Mouse (Mus musculus) hindbrain, embryonic 11.5 days (tissue): ENCODE results near the gene Il5. TPM values are rescaled to one million over a fixed set of nuclear protein-coding genes. Genes with fewer than 3 reads are reported as not detected.
A peak's percentile ranks its signal among the peaks of the same experiment; 100 is the strongest.

Experiments
- ATAC-seq: fragments of 200-750 bp; cut with Nextera tagmentation; 2 replicates; pipeline ENCODE4 v1.8.0; 2017; ENCODE audit warnings: mild to moderate bottlenecking, moderate TSS enrichment, moderate library complexity; ENCODE audit not compliant: low FRiP score
- DNase-seq: peaks from one replicate; pipeline ENCODE4 v3.0.0-alpha.2; 2015; ENCODE audit warnings: low spot score
- H3K27ac ChIP-seq: fragments of 300-500 bp; sonication (generic); 2 replicates; pipeline ENCODE4 v1.5.1; 2014; ENCODE audit warnings: mild to moderate bottlenecking, low read depth, low read length
- H3K27me3 ChIP-seq: fragments of 300-500 bp; sonication (generic); 2 replicates; pipeline ENCODE4 v1.6.1; 2014; ENCODE audit warnings: mild to moderate bottlenecking, low read length, moderate library complexity, mixed read lengths; ENCODE audit not compliant: control insufficient read depth, insufficient read depth
- H3K36me3 ChIP-seq: fragments of 300-500 bp; sonication (generic); 2 replicates; pipeline ENCODE4 v1.6.1; 2014; ENCODE audit warnings: mild to moderate bottlenecking, low read length, moderate library complexity, mixed read lengths; ENCODE audit not compliant: control insufficient read depth, insufficient read depth
- H3K4me1 ChIP-seq: fragments of 300-500 bp; sonication (generic); replicated peaks from 2 replicates; pipeline ENCODE4 v1.6.1; 2014; ENCODE audit warnings: low read length, mixed read lengths; ENCODE audit not compliant: control insufficient read depth, insufficient read depth
- H3K4me2 ChIP-seq: fragments of 300-500 bp; sonication (generic); replicated peaks from 2 replicates; pipeline ENCODE4 v1.6.1; 2014; ENCODE audit warnings: mild to moderate bottlenecking, low read depth, low read length
- H3K4me3 ChIP-seq: fragments of 300-500 bp; sonication (generic); 2 replicates; pipeline ENCODE4 v1.5.1; 2014; ENCODE audit warnings: low read depth, low read length
- H3K9ac ChIP-seq: fragments of 300-500 bp; sonication (generic); 2 replicates; pipeline ENCODE4 v1.6.1; 2014; ENCODE audit warnings: low read depth, low read length
- H3K9me3 ChIP-seq: fragments of 300-500 bp; sonication (generic); 2 replicates; pipeline ENCODE4 v1.6.1; 2016; ENCODE audit warnings: low read length; ENCODE audit not compliant: control insufficient read depth
- WGBS: fragments of 180-500 bp; shearing (Covaris S2); extraction: QIAGEN DNeasy Blood & Tissue Kit; methylation state at CpG from one replicate; pipeline ENCODE4 v1.1.7; 2014; 5-methylcytosine and 5-hydroxymethylcytosine counted together
- polyA plus RNA-seq: library from polyadenylated mRNA; unstranded; fragments of >200 nt; fragmentation: Nextera tagmentation; extraction: Ambion mirVana; gene quantifications from 2 replicates; pipeline ENCODE4 v1.2.1, GENCODE M21; 2014

Gene Il5
- 0.10 TPM in 1 of 2 replicates, not detected in the other for polyA plus RNA-seq

GRCm38 (mm10) chr11:53720715-53721114, at the start of gene Il5:
TSS of gene Il5 (plus strand) at chr11:53720794.
- no peaks in the 10 kb centered on the region for H3K36me3 ChIP-seq
- H3K9ac ChIP-seq: no peak within 1 kb of the TSS
- H3K4me1 ChIP-seq: no peaks in the 10 kb centered on the region
- DNase-seq: no peak
- H3K27ac ChIP-seq: no peak within 1 kb of the TSS
- H3K9me3 ChIP-seq: no peaks in the 10 kb centered on the region
- no peak for ATAC-seq
- WGBS: 90% methylated on average over 6 of the region's 6 CpGs
- no peak within 1 kb of the TSS for H3K4me3 ChIP-seq
- H3K27me3 ChIP-seq: no peaks in the 10 kb centered on the region
- no peak within 1 kb of the TSS for H3K4me2 ChIP-seq

- no peak for ATAC-seq
- no peak for DNase-seq
- no peak overlapping the region for H3K27ac ChIP-seq
- no peak overlapping the region for H3K4me3 ChIP-seq
- H3K4me1 ChIP-seq: no peaks in the 10 kb centered on the region
- 0 out of 2 replicates have a peak, but pooled peaks cover 4% of the 10 kb centered on the region for H3K36me3 ChIP-seq
- no peak overlapping the region for H3K4me2 ChIP-seq
- H3K27me3 ChIP-seq: no peaks in the 10 kb centered on the region
- no peaks in the 10 kb centered on the region for H3K9me3 ChIP-seq
- 95% methylated on average over 4 of the region's 4 CpGs for WGBS
- no peak overlapping the region for H3K9ac ChIP-seq
Measured at GRCm38 (mm10) chr11:53671414-53671813, 49.2 kb upstream of the Il5 start.

- Histone ChIP-seq H3K9me3 (no peaks in the 10 kb centered on the region), H3K27ac (no peak overlapping the region)
- WGBS: 92% methylated on average over 4 of the region's 4 CpGs
Measured at GRCm38 (mm10) chr11:53680141-53680540, 40.5 kb upstream of the Il5 start.

GRCm38 (mm10) chr11:53681686-53682085, 38.9 kb upstream of the Il5 start:
- H3K27ac ChIP-seq: no peak overlapping the region
- no peaks in the 10 kb centered on the region for H3K9me3 ChIP-seq
- H3K27me3 ChIP-seq: no peaks in the 10 kb centered on the region
- H3K4me2 ChIP-seq: no peak overlapping the region
- ATAC-seq (no peak), DNase-seq (no peak)
- H3K4me3 ChIP-seq: no peak overlapping the region
- H3K36me3 ChIP-seq: no peaks in the 10 kb centered on the region
- H3K4me1 ChIP-seq: no peaks in the 10 kb centered on the region
- H3K9ac ChIP-seq: no peak overlapping the region
- 92% methylated on average over 2 of the region's 2 CpGs for WGBS

More at GRCm38 (mm10) chr11:53680141-53680540, 40.5 kb upstream of the Il5 start:
- H3K36me3 ChIP-seq: no peaks in the 10 kb centered on the region
- H3K4me2 ChIP-seq: no peak overlapping the region
- DNase-seq (no peak), ATAC-seq (no peak)
- no peak overlapping the region for H3K4me3 ChIP-seq
- no peaks in the 10 kb centered on the region for H3K27me3 ChIP-seq
- no peaks in the 10 kb centered on the region for H3K4me1 ChIP-seq
- H3K9ac ChIP-seq: no peak overlapping the region

- Histone ChIP-seq H3K36me3 (no peaks in the 10 kb centered on the region), H3K4me2 (no peak overlapping the region), H3K4me1 (no peaks in the 10 kb centered on the region), H3K27ac (no peak overlapping the region), H3K27me3 (no peaks in the 10 kb centered on the region), H3K9me3 (no peaks in the 10 kb centered on the region), H3K9ac (no peak overlapping the region), H3K4me3 (no peak overlapping the region)
- DNase-seq (no peak), ATAC-seq (no peak)
- 82% methylated on average over 2 of the region's 2 CpGs for WGBS
Measured at GRCm38 (mm10) chr11:53682170-53682569, 38.4 kb upstream of the Il5 start.

- Histone ChIP-seq H3K4me3 (no peak overlapping the region), H3K4me1 (no peaks in the 10 kb centered on the region)
- WGBS: 95% methylated on average over 9 of the region's 9 CpGs
Measured at GRCm38 (mm10) chr11:53682994-53683530, 37.5 kb upstream of the Il5 start.

GRCm38 (mm10) chr11:53691979-53692378, 28.6 kb upstream of the Il5 start:
- H3K9me3 ChIP-seq: no peaks in the 10 kb centered on the region
- no peak overlapping the region for H3K4me3 ChIP-seq
- no peaks in the 10 kb centered on the region for H3K36me3 ChIP-seq
- 55% methylated on average over 10 of the region's 10 CpGs for WGBS
- H3K9ac ChIP-seq: no peak overlapping the region
- no peaks in the 10 kb centered on the region for H3K27me3 ChIP-seq
- DNase-seq (peak; percentile 47), ATAC-seq (no peak)
- no peak overlapping the region for H3K4me2 ChIP-seq
- no peak overlapping the region for H3K27ac ChIP-seq
- no peaks in the 10 kb centered on the region for H3K4me1 ChIP-seq

More at GRCm38 (mm10) chr11:53682994-53683530, 37.5 kb upstream of the Il5 start:
- Histone ChIP-seq H3K9me3 (no peaks in the 10 kb centered on the region), H3K9ac (no peak overlapping the region), H3K27me3 (no peaks in the 10 kb centered on the region), H3K36me3 (no peaks in the 10 kb centered on the region), H3K4me2 (no peak overlapping the region), H3K27ac (no peak overlapping the region)
- DNase-seq (no peak), ATAC-seq (no peak)

- 92% methylated on average over 2 of the region's 2 CpGs for WGBS
Measured at GRCm38 (mm10) chr11:53698521-53698920, 22.1 kb upstream of the Il5 start.

GRCm38 (mm10) chr11:53699351-53699750, 21.2 kb upstream of the Il5 start:
- WGBS: 93% methylated on average over 4 of the region's 4 CpGs
- no peaks in the 10 kb centered on the region for H3K4me1 ChIP-seq
- ATAC-seq: no peak

More at GRCm38 (mm10) chr11:53698521-53698920, 22.1 kb upstream of the Il5 start:
- Histone ChIP-seq H3K4me1 (no peaks in the 10 kb centered on the region), H3K4me2 (no peak overlapping the region), H3K4me3 (no peak overlapping the region), H3K27ac (no peak overlapping the region), H3K9me3 (no peaks in the 10 kb centered on the region), H3K36me3 (no peaks in the 10 kb centered on the region), H3K9ac (no peak overlapping the region), H3K27me3 (no peaks in the 10 kb centered on the region)
- DNase-seq (no peak), ATAC-seq (no peak)

More at GRCm38 (mm10) chr11:53699351-53699750, 21.2 kb upstream of the Il5 start:
- Histone ChIP-seq H3K4me2 (no peak overlapping the region), H3K27ac (no peak overlapping the region), H3K9me3 (no peaks in the 10 kb centered on the region), H3K27me3 (no peaks in the 10 kb centered on the region), H3K4me3 (no peak overlapping the region), H3K36me3 (no peaks in the 10 kb centered on the region), H3K9ac (no peak overlapping the region)
- no peak for DNase-seq
